Mouse (Mus musculus): ENCODE results near the gene Chn1.
A peak's percentile ranks its signal among the peaks of the same experiment; 100 is the strongest.

Gene Chn1

GRCm38 (mm10) chr2:73746375-73746770 lies 28.8 kb downstream of the Chn1 start:
- DNase-seq (ENCODE audit: low spot score in 2 of 2): no peak

GRCm38 (mm10) chr2:73745647-73746374 lies 29.3 kb downstream of the Chn1 start:
- no peak for DNase-seq (ENCODE audit: low spot score in 2 of 2)

GRCm38 (mm10) chr2:73741286-73741685 lies 33.9 kb downstream of the Chn1 start:
- DNase-seq (ENCODE audit: low spot score in 2 of 2): no peak

- no peak for DNase-seq (ENCODE audit: low spot score in 2 of 2)
These were observed 47.3 kb downstream of the Chn1 start for GRCm38 (mm10) chr2:73727868-73728267.

GRCm38 (mm10) chr2:73724934-73725333 lies 50.2 kb downstream of the Chn1 start:
- DNase-seq (ENCODE audit: low spot score in 2 of 2): no peak

GRCm38 (mm10) chr2:73721821-73722220 lies 53.3 kb downstream of the Chn1 start:
- no peak for DNase-seq (ENCODE audit: low spot score in 2 of 2)

GRCm38 (mm10) chr2:73712481-73712880 lies 62.7 kb downstream of the Chn1 start:
- no peak for DNase-seq (ENCODE audit: low spot score in 2 of 2)

- DNase-seq (ENCODE audit: low spot score in 2 of 2): no peak
These were observed 82.1 kb downstream of the Chn1 start for GRCm38 (mm10) chr2:73693045-73693444.

GRCm38 (mm10) chr2:73690783-73691604 lies 84.2 kb downstream of the Chn1 start:
- DNase-seq (ENCODE audit: low spot score in 2 of 2): no peak

- no peak for DNase-seq (ENCODE audit: low spot score in 2 of 2)
These were observed 92.6 kb downstream of the Chn1 start for GRCm38 (mm10) chr2:73682500-73682899.

- DNase-seq (ENCODE audit: low spot score in 2 of 2): peak in 1 of 2 experiments; percentile 24
These were observed 94.6 kb downstream of the Chn1 start for GRCm38 (mm10) chr2:73680425-73681027.

GRCm38 (mm10) chr2:73668608-73669007 lies 106.5 kb downstream of the Chn1 start:
- no peak for DNase-seq (ENCODE audit: low spot score in 2 of 2)

GRCm38 (mm10) chr2:73660566-73661134 lies 114.5 kb downstream of the Chn1 start:
- no peak for DNase-seq (ENCODE audit: low spot score in 2 of 2)

- peak in 1 of 2 experiments; percentile 7 for DNase-seq (ENCODE audit: low spot score in 2 of 2)
These were observed 115.2 kb downstream of the Chn1 start for GRCm38 (mm10) chr2:73659726-73660565.

- DNase-seq (ENCODE audit: low spot score in 2 of 2): no peak
These were observed 116.1 kb downstream of the Chn1 start for GRCm38 (mm10) chr2:73659041-73659440.

GRCm38 (mm10) chr2:73657961-73658360 lies 117.2 kb downstream of the Chn1 start:
- no peak for DNase-seq (ENCODE audit: low spot score in 2 of 2)

- DNase-seq (ENCODE audit: low spot score in 2 of 2): peak in 1 of 2 experiments; percentile 19
These were observed 118.0 kb downstream of the Chn1 start for GRCm38 (mm10) chr2:73657151-73657550.

- no peak for DNase-seq (ENCODE audit: low spot score in 2 of 2)
These were observed 119.5 kb downstream of the Chn1 start for GRCm38 (mm10) chr2:73655663-73656062.

GRCm38 (mm10) chr2:73654892-73655243 lies 120.3 kb downstream of the Chn1 start:
- DNase-seq (ENCODE audit: low spot score in 2 of 2): no peak

GRCm38 (mm10) chr2:73654059-73654891 lies 120.9 kb downstream of the Chn1 start:
- no peak for DNase-seq (ENCODE audit: low spot score in 2 of 2)
